Mouse (Mus musculus) thymus, postnatal 0 days (tissue): ENCODE measurements around the gene Thrb. TPM values are rescaled to one million over a fixed set of nuclear protein-coding genes. Genes with fewer than 3 reads are reported as not detected.

Experiments
- DNase-seq: peaks from one replicate; pipeline ENCODE4 v3.0.0-alpha.2; 2015; ENCODE audit warnings: low spot score
- polyA plus RNA-seq: library from polyadenylated mRNA; unstranded; fragments of >200 nt; fragmentation: Nextera tagmentation; extraction: Ambion mirVana; gene quantifications from 2 replicates; pipeline ENCODE4 v1.2.1, GENCODE M21; 2015

The Thrb gene
- polyA plus RNA-seq, 1 experiment from 2014 or later: 0.77 TPM

GRCm38 (mm10) chr14:17781921-17782320, 121.9 kb downstream of the Thrb start:
- DNase-seq: no peak

GRCm38 (mm10) chr14:17784207-17784806, 124.2 kb downstream of the Thrb start:
- DNase-seq: no peak

- DNase-seq: no peak
Measured at GRCm38 (mm10) chr14:17785370-17785769, 125.3 kb downstream of the Thrb start.

- no peak for DNase-seq
Measured at GRCm38 (mm10) chr14:17786249-17786648, 126.2 kb downstream of the Thrb start.

- no peak for DNase-seq
Measured at GRCm38 (mm10) chr14:17803934-17804602, 144.0 kb downstream of the Thrb start.

GRCm38 (mm10) chr14:17811051-17811450, 151.0 kb downstream of the Thrb start:
- DNase-seq: no peak

GRCm38 (mm10) chr14:17812414-17812813, 152.4 kb downstream of the Thrb start:
- no peak for DNase-seq

GRCm38 (mm10) chr14:17815103-17815502, 155.0 kb downstream of the Thrb start:
- DNase-seq: no peak

GRCm38 (mm10) chr14:17818086-17818485, 158.0 kb downstream of the Thrb start:
- DNase-seq: no peak

GRCm38 (mm10) chr14:17822754-17823153, 162.7 kb downstream of the Thrb start:
- DNase-seq: no peak

GRCm38 (mm10) chr14:17827401-17827800, 167.3 kb downstream of the Thrb start:
- DNase-seq: no peak

GRCm38 (mm10) chr14:17835738-17836137, 175.7 kb downstream of the Thrb start:
- DNase-seq: no peak

GRCm38 (mm10) chr14:17836766-17837165, 176.7 kb downstream of the Thrb start:
- DNase-seq: no peak

GRCm38 (mm10) chr14:17845003-17845697, 185.1 kb downstream of the Thrb start:
- no peak for DNase-seq

GRCm38 (mm10) chr14:17845871-17846270, 185.8 kb downstream of the Thrb start:
- no peak for DNase-seq

GRCm38 (mm10) chr14:17846700-17847099, 186.6 kb downstream of the Thrb start:
- no peak for DNase-seq

- no peak for DNase-seq
Measured at GRCm38 (mm10) chr14:17847211-17847610, 187.2 kb downstream of the Thrb start.

- DNase-seq: no peak
Measured at GRCm38 (mm10) chr14:17850355-17850754, 190.3 kb downstream of the Thrb start.

- no peak for DNase-seq
Measured at GRCm38 (mm10) chr14:17852236-17852635, 192.2 kb downstream of the Thrb start.

GRCm38 (mm10) chr14:17859790-17860385, 199.8 kb downstream of the Thrb start:
- DNase-seq: no peak

GRCm38 (mm10) chr14:17862651-17863050, 202.6 kb downstream of the Thrb start:
- DNase-seq: no peak

GRCm38 (mm10) chr14:17863701-17864320, 203.8 kb downstream of the Thrb start:
- DNase-seq: no peak
